ENCODE assay signal across 27 mouse cellular contexts in genomic region chr8:86841556-86842309, GRCm38 (mm10). TPM values are rescaled to one million over a fixed set of nuclear protein-coding genes. Genes with fewer than 3 reads are reported as not detected.
A peak's percentile ranks its signal among the peaks of the same experiment; 100 is the strongest.
DNase-seq lines count a peak whose midpoint lies in the region; ATAC-seq lines count a peak whose summit lies in the region.
"Had no signal": no experiment of that assay in that cellular context is flagged by ENCODE, and none has a peak within 500 bp of the region (broad histone marks: within the 10 kb centered on the region; RNA-seq: fewer than 3 reads in every experiment).

No protein-coding gene starts in this region.

- intact Hi-C loops in gastrocnemius, postnatal 14 days (cut with DNase I; ENCODE audit: low total_unique reads): loop anchor here (5.0 to 10.0 kb wide), 2 partner anchors 63 to 199 kb away; no protein-coding TSS in a partner anchor

- H3K4me1 ChIP-seq in midbrain, embryonic 11.5 days (ENCODE audit: control insufficient read depth, insufficient read depth, low read length): no peaks in the 10 kb centered on the region
- H3K4me1 ChIP-seq in midbrain, embryonic 10.5 days: no peaks in the 10 kb centered on the region
- H3K4me1 ChIP-seq: embryonic facial prominence, embryonic 13.5 days; embryonic facial prominence, embryonic 15.5 days; forebrain, embryonic 12.5 days had no signal

- no peaks in the 10 kb centered on the region; the same call in 1 of the 2 replicates for H3K36me3 ChIP-seq in midbrain, embryonic 11.5 days (ENCODE audit: control insufficient read depth, insufficient read depth, low read length)
- peaks cover 83% of the 10 kb centered on the region for H3K36me3 ChIP-seq in midbrain, embryonic 10.5 days

- H3K27me3 ChIP-seq in midbrain, embryonic 11.5 days (ENCODE audit: control insufficient read depth, insufficient read depth, low read length): no peaks in the 10 kb centered on the region
- H3K27me3 ChIP-seq in midbrain, embryonic 10.5 days (ENCODE audit: low read depth, poor library complexity, severe bottlenecking): no peaks in the 10 kb centered on the region
- H3K27me3 ChIP-seq: CH12.LX; embryonic facial prominence, embryonic 13.5 days; embryonic facial prominence, embryonic 15.5 days; forebrain, embryonic 12.5 days; Patski had no signal

- no peak overlapping the region for H3K4me3 ChIP-seq in midbrain, embryonic 11.5 days (ENCODE audit: low read depth, low read length)
- no peak overlapping the region for H3K4me3 ChIP-seq in midbrain, embryonic 10.5 days
- H3K4me3 ChIP-seq: embryonic facial prominence, embryonic 13.5 days; embryonic facial prominence, embryonic 15.5 days; erythroblast, embryonic 14.5 days; forebrain, embryonic 10.5 days; forebrain, embryonic 12.5 days had no signal

- H3K9me3 ChIP-seq in midbrain, embryonic 11.5 days (ENCODE audit: control insufficient read depth, low read length): no peaks in the 10 kb centered on the region
- H3K9me3 ChIP-seq in midbrain, embryonic 10.5 days (replicated peaks): no peaks in the 10 kb centered on the region
- H3K9me3 ChIP-seq: embryonic facial prominence, embryonic 13.5 days; embryonic facial prominence, embryonic 15.5 days; forebrain, embryonic 10.5 days; forebrain, embryonic 12.5 days; G1E had no signal

- H3K27ac ChIP-seq in midbrain, embryonic 11.5 days (ENCODE audit: low read depth, low read length): no peak overlapping the region
- no peak overlapping the region for H3K27ac ChIP-seq in midbrain, embryonic 10.5 days (replicated peaks)
- H3K27ac ChIP-seq: embryonic facial prominence, embryonic 13.5 days; embryonic facial prominence, embryonic 15.5 days; forebrain, embryonic 10.5 days; forebrain, embryonic 12.5 days had no signal

- no peak overlapping the region for H3K9ac ChIP-seq in midbrain, embryonic 11.5 days (ENCODE audit: low read length)
- H3K9ac ChIP-seq: embryonic facial prominence, embryonic 13.5 days; embryonic facial prominence, embryonic 15.5 days; forebrain, embryonic 12.5 days had no signal

- H3K4me2 ChIP-seq in midbrain, embryonic 11.5 days: no peak overlapping the region
- H3K4me2 ChIP-seq: embryonic facial prominence, embryonic 13.5 days; embryonic facial prominence, embryonic 15.5 days; forebrain, embryonic 12.5 days had no signal

- ATAC-seq in midbrain, embryonic 11.5 days (ENCODE audit: low FRiP score): no peak
- ATAC-seq: activated CD4-positive, CD25-positive, alpha-beta regulatory T cell, adult 4 months; CD4-positive, CD25-positive, alpha-beta regulatory T cell, adult 4 months; forebrain, embryonic 14.5 days; forebrain, embryonic 16.5 days; Patski had no signal

- DNase-seq in gastrocnemius, postnatal 14 days: peak; percentile 12
- DNase-seq in gastrocnemius, postnatal 4 days (ENCODE audit: low spot score in 2 of 2): no peak
- DNase-seq in midbrain, embryonic 11.5 days (ENCODE audit: low spot score, missing footprints): peak; percentile 75
- DNase-seq in midbrain, embryonic 10.5 days (ENCODE audit: low spot score): no peak
- no peak for DNase-seq in cerebellum, postnatal 4 days (ENCODE audit: low spot score in 2 of 2)
- DNase-seq: adrenal gland, adult 8-10 months; adrenal gland, postnatal 14 days; adrenal gland, postnatal 36 days; B cell, adult 2 months; cerebellum, adult 11-12 months; cerebellum, adult 2 months; cerebellum, adult 9-10 months; cerebellum, postnatal 10 days; cerebellum, postnatal 25 days; embryo, embryonic 11 days had no signal

- WGBS in midbrain, embryonic 11.5 days: 92% methylated on average over 8 of the region's 8 CpGs
- WGBS in midbrain, embryonic 10.5 days: 92% methylated on average over 8 of the region's 8 CpGs

RNA-seq across cellular contexts. Expression of gene N4bp1, which starts 43.3 kb away (rescaled TPM):
- 10 to 100 TPM; 13.0 to 14.6 TPM for total RNA-seq in gastrocnemius, postnatal 14 days (2021)
- total RNA-seq in gastrocnemius, postnatal 4 days (2021): 10 to 100 TPM; 24.9 to 25.0 TPM
- polyA plus RNA-seq in midbrain, embryonic 11.5 days (2014; fragmentation: Nextera tagmentation; extraction: Ambion mirVana): 10.2 and 10.8 TPM in 2 replicates
- 9.2 and 9.7 TPM in 2 replicates for polyA plus RNA-seq in midbrain, embryonic 10.5 days (2016; fragmentation: Nextera tagmentation; extraction: Ambion mirVana)

Comparison
In these comparisons a context has a peak if more than half of its experiments do, and no peak if none do; other contexts are left out.
1. DNase-seq: peak in gastrocnemius, postnatal 14 days (single experiment) and midbrain, embryonic 11.5 days (single experiment); none in gastrocnemius, postnatal 4 days (0 of 2), midbrain, embryonic 10.5 days (single experiment) and cerebellum, postnatal 4 days (0 of 2).